Mouse (Mus musculus) adrenal gland, adult 8-10 months (tissue): ENCODE measurements at regions not wholly inside any gene's neighbourhood (a gene's known extent, or its start where the extent isn't known, plus 50 kb on each side); places are given as distances from the start of the nearest gene placed in this dataset.
A peak's percentile ranks its signal among the peaks of the same experiment; 100 is the strongest.

Experiments used
- DNase-seq: peaks from one replicate; pipeline ENCODE4 v3.0.0; 2022

- no peak for DNase-seq
These were observed 428.1 kb upstream of the Jarid2 start for GRCm38 (mm10) chr13:44301215-44301614.

- peak; percentile 18 for DNase-seq
These were observed 427.3 kb upstream of the Jarid2 start for GRCm38 (mm10) chr13:44301936-44302335.

- DNase-seq: no peak
These were observed 423.9 kb upstream of the Jarid2 start for GRCm38 (mm10) chr13:44305134-44305991.

GRCm38 (mm10) chr13:44306275-44307050 lies 422.8 kb upstream of the Jarid2 start:
- peak; percentile 82 for DNase-seq

- DNase-seq: no peak
These were observed 421.0 kb upstream of the Jarid2 start for GRCm38 (mm10) chr13:44308227-44308626.

- no peak for DNase-seq
These were observed 417.0 kb upstream of the Jarid2 start for GRCm38 (mm10) chr13:44312237-44312636.

- no peak for DNase-seq
These were observed 412.4 kb upstream of the Jarid2 start for GRCm38 (mm10) chr13:44316747-44317446.

GRCm38 (mm10) chr13:44317596-44317995 lies 411.7 kb upstream of the Jarid2 start:
- no peak for DNase-seq

GRCm38 (mm10) chr13:44319101-44319500 lies 410.2 kb upstream of the Jarid2 start:
- no peak for DNase-seq

GRCm38 (mm10) chr13:44319511-44319910 lies 409.8 kb upstream of the Jarid2 start:
- DNase-seq: no peak

- DNase-seq: no peak
These were observed 409.0 kb upstream of the Jarid2 start for GRCm38 (mm10) chr13:44320311-44320710.

- DNase-seq: peak; percentile 33
These were observed 408.2 kb upstream of the Jarid2 start for GRCm38 (mm10) chr13:44321009-44321596.

- DNase-seq: no peak
These were observed 400.9 kb upstream of the Jarid2 start for GRCm38 (mm10) chr13:44328416-44328815.

GRCm38 (mm10) chr13:44329161-44329560 lies 400.1 kb upstream of the Jarid2 start:
- DNase-seq: no peak

GRCm38 (mm10) chr13:44329701-44330100 lies 399.6 kb upstream of the Jarid2 start:
- no peak for DNase-seq

- DNase-seq: no peak
These were observed 396.5 kb upstream of the Jarid2 start for GRCm38 (mm10) chr13:44332716-44333240.

- no peak for DNase-seq
These were observed 390.1 kb upstream of the Jarid2 start for GRCm38 (mm10) chr13:44339061-44339741.

GRCm38 (mm10) chr13:44345094-44345493 lies 384.2 kb upstream of the Jarid2 start:
- no peak for DNase-seq

- no peak for DNase-seq
These were observed 382.6 kb upstream of the Jarid2 start for GRCm38 (mm10) chr13:44346636-44347035.

GRCm38 (mm10) chr13:44347662-44348061 lies 381.6 kb upstream of the Jarid2 start:
- DNase-seq: peak; percentile 51

GRCm38 (mm10) chr13:44353899-44354298 lies 375.4 kb upstream of the Jarid2 start:
- DNase-seq: no peak

GRCm38 (mm10) chr13:44355771-44356221 lies 373.5 kb upstream of the Jarid2 start:
- DNase-seq: no peak
